Mouse (Mus musculus): ENCODE measurements around the gene Sept7.
"Not testable (repeated sequence)": the region's sequence is repeated elsewhere in the genome, so short reads cannot be mapped to it uniquely, and the experiment has no call there.

Sept7 gene

GRCm38 (mm10) chr9:25260979-25261378 is 8.7 kb downstream of the Sept7 start:
- DNase-seq: no peak

DNA sequence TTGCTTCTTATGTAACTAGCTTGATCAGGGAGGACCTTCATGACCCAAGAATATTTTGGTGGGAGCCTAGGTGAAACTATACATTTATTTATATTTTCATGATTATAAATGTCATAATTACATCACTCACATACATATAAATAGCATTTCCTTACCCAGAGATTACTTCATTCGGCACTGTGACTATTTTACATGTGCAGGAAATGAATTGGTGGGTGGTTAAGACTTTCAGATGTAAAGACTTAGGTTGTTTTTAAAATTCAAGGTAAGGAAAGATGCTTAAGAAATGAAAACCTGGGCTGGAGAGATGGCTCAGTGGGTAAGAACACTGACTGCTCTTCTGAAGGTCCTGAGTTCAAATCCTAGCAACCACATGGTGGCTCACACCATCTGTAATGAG is 9.8 kb downstream of the Sept7 start:
- DNase-seq: no peak

DNA sequence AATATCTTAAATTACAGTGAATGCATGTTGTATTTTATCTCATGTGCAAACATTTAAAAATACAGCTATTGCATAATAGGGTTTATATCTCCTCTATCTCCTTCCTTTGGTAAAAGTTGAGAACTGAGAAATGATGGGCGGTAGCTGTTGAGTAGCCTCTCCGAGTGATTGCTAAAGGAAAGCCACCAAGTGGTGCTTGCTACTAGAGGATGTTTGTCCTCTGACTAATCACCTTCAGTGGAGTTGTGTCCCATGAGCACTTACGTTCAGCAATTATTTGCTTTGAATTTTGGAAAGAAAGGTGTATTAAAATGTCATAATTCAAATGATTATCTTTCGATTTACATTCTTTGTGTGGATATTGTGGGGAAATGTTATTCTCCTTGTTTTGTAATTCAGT is 13.6 kb downstream of the Sept7 start:
- DNase-seq: no peak

- DNase-seq: no peak
Observed at GRCm38 (mm10) chr9:25267133-25267532, 14.9 kb downstream of the Sept7 start.

DNA sequence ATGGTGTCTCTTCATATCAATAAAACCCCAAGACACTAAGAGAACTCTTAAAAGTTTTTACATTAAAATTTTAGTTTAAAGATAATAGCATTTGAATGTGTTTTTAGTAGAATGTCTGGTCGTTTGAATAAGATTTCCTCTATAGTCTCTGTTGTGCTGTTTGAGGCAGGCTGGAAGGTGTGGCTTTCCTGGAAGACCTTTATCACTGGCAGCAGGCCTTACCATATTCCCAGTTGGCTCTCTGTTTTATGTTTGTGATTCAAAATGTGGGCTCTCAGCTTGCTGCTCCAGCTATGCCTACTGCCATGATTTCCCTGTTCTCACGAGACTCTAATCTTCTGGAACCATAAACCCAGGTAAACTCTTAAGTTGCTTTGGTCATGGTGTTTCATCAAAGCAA is 15.3 kb downstream of the Sept7 start:
- no peak for DNase-seq

- no peak for DNase-seq
Observed at GRCm38 (mm10) chr9:25271902-25272301, 19.7 kb downstream of the Sept7 start.

DNA sequence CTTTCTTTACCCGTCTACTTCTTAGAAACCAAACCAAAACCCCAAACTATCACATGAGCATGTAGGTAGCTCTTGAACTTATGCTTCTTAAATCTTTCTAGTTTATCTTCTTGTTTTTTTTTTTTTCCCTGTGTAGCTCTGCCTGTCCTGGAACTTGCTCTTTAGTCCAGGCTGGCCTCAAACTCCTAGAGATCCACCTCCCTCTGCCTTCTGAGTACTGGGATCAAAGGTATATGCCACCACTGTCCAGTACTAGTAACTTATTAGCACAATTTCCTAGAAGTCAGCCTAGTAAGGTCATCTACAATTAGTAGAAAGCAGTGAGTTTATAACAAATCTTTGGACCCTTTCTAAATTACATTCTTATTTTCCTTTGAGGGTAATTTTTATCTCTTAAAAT is 37.6 kb downstream of the Sept7 start:
- DNase-seq: peak; percentile 37 to 59

- peak; percentile 2 to 41 for DNase-seq
Observed at GRCm38 (mm10) chr9:25309505-25310182, 57.4 kb downstream of the Sept7 start.

DNA sequence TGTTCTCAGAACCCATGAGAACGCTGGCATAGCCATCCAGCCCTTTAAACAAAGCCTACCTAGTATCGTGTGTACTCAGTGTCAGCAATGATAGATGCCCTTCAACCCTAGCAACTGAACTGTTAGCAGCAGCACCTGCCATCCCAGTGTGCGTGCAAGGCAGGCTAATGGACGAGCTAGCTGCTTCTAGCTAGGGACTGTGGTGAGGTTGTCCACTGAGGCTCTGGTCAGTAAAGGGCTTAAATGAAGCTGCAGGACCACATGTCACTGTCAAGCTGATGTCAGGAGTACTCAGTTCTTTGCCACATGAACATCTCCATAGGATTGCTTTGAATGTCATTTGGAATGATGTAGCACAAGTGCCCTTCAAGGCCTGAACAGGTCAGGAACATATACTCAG is 62.1 kb downstream of the Sept7 start:
- no peak for DNase-seq

DNA sequence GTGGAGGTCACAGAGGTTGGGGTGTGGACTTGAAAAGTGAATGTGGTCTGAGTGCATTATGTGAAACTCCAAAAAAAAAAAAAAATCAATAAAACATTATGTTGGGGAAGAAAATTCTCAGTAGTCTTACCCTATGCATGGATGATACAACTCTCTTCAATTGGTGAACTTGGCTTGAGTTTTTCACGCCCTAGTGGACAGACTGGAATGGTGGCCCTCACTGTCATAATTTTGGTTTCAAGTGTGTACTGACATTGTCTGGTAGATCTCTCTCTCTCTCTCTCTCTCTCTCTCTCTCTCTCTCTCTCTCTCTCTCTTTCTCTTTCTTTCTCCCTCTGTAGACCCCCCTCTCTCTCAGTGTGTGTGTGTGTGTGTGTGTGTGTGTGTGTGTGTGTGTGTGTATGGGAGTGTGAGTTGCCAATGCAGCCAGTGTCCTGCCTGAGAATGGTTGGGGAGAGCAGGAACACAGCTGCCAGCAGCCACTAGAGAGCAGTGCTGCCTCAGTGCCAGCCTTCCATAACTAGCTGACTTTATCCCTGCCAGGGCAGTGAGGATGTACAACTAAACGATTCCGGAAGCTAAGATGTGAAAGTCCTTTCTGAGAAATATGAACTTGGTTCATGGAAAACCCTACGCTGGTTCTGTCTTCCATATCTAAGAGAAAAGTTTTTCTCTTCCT is 65.7 kb downstream of the Sept7 start:
- DNase-seq: peak; percentile 17 to 48

DNA sequence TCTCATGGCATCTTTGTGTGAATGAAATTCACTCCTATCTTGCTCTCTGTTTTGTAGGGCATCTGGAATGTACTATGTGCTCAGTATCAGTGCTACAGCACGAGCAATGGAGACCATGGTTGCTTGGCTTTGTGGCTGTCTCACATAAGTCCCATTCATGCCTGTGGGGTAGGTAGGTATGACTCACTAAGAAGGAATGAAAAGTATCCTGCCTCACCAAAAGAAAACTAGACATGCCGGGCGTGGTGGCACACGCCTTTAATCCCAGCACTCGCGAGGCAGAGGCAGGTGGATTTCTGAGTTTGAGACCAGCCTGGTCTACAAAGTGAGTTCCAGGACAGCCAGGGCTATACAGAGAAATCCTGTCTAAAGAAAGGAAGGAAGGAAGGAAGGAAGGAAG is 67.4 kb downstream of the Sept7 start:
- DNase-seq: not testable (repeated sequence)

GRCm38 (mm10) chr9:25327727-25328370 is 75.6 kb downstream of the Sept7 start:
- DNase-seq: no peak

DNA sequence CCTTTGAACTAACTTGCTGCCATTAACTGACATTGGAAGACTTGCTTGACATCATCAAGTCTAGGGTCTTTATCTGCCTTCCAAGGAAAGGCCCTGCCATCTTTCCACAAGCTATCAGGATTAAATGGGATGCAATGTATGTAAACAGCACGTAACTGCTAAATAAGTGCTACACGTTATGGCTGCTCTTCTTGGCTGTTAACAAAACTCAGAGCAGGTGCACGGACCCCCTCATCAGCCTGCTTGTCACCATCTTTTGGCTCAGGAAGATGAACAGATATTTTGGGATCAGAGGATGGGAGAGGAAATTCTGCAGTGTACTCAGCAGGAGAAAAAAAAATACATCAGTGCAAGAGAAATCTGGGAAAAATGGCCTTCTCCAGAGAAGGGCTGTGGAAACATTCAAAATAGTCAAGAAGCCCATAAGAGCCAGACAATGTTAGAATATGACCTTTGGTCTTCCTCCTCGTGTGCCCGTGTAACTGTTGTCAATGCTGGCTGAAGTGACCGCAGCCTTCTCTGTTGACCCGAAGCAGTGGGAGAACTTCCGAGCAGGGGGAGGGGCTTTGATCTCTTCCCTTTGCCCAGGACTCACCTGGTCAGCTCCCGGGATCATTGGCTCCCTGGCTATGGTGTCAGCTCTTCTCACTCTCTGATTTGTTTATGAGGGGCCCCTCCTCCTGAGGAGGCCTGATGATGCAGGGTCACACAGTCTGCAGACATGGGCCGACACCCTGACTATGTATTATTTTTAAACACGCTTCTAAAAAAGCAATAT is 76.9 kb downstream of the Sept7 start:
- DNase-seq: peak; percentile 19 to 24

GRCm38 (mm10) chr9:25337436-25338198 is 85.4 kb downstream of the Sept7 start:
- no peak for DNase-seq

- DNase-seq: no peak
Observed at GRCm38 (mm10) chr9:25340412-25340811, 88.2 kb downstream of the Sept7 start.

GRCm38 (mm10) chr9:25353775-25354174 is 101.5 kb downstream of the Sept7 start:
- no peak for DNase-seq

DNA sequence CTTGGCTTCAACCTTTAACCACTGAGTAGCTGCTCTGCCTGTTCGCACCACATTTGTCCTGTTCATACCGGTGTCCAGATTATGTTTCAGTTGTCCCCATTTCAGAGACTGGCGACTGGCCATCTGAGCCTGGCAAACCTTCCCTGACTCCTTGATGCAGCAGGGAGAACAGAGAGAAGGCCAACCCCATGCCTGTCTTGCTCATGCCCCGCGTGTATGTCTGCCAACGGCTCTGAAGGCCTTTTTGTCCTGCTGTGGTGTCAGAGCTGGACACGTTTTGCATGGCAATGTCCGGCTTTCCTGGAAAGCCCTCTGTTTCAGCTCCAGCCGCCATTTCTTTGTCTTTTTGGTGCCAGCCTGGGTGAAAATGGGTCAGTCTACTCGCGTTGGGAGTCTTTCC is 103.6 kb downstream of the Sept7 start:
- no peak for DNase-seq

DNA sequence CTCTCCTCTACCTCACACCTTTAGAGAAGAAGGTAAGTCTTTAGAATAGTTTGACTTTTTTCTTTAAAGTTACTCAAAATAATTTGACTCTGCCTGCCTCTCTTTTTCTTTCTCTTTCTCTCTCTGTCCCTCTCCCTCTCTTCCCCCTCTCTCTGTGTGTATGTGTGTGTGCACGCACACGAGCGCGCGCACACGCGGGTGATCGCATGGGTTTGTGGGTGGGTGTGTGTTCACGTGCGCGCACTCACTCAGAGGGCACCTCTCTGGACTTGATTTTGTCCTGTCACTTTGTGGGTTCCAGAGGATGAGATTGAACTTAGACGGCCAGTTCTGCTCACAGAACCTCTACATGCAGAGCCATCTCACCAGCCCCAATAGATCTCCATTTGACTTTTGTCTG is 105.3 kb downstream of the Sept7 start:
- no peak for DNase-seq

DNA sequence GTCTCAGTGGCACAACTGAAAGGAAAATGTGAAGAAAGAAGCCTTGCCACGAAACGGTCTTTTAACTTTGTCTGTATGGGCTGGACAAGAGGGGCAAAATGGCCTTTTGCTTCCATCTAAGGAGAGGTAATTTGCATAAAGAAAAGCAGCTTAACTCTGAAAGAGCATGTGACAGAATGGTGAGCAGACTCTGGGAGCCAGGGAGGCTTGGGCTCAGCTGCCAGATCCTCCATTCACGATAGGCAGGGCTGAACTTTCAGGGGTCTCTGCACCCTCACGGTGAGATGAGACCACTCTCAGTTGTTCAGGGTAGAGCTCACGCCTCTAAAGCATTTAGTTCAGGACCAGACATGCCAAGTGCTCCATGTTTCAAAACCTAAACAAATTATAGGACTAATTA is 105.8 kb downstream of the Sept7 start:
- no peak for DNase-seq

Measured in kidney, adult 8-10 months (tissue).